Mouse (Mus musculus) megakaryocyte, embryonic 14.5 days (primary cell): Measurements from ENCODE around the gene Ifit1.

Source experiments
- FLI1 ChIP-seq: IDR thresholded peaks from 2 replicates; pipeline ENCODE4 v1.6.1; 2012; ENCODE audit warnings: low read length, inconsistent platforms, mixed read lengths
- GATA1 ChIP-seq: IDR thresholded peaks from 3 replicates; pipeline ENCODE4 v1.6.1; 2012; ENCODE audit warnings: mixed read lengths, low read length, inconsistent platforms, borderline replicate concordance

- TF ChIP-seq GATA1 = no peak
- no peak for TF ChIP-seq FLI1
Measured at GRCm38 (mm10) chr19:34596811-34597210, 43.9 kb upstream of the Ifit1 start.
